Mouse (Mus musculus) myocyte (in vitro differentiated cells): ENCODE measurements around the gene Eps8l1. TPM values are rescaled to one million over a fixed set of nuclear protein-coding genes. Genes with fewer than 3 reads are reported as not detected.
A peak's percentile ranks its signal among the peaks of the same experiment; 100 is the strongest.

Experiments used
- H3K27me3 ChIP-seq: one replicate; pipeline ENCODE4 v1.6.1; 2011; ENCODE audit not compliant: control insufficient read depth, insufficient read depth, insufficient read length
- H3K36me3 ChIP-seq: one replicate; pipeline ENCODE4 v1.6.1; 2011; ENCODE audit not compliant: control insufficient read depth, insufficient read depth
- H3K4me2 ChIP-seq: one replicate; pipeline ENCODE4 v1.6.1; 2011; ENCODE audit warnings: low read depth, control low read depth
- H3K4me3 ChIP-seq: one replicate; pipeline ENCODE4 v1.5.1; 2011; ENCODE audit warnings: mild to moderate bottlenecking, control low read depth, moderate library complexity
- H3K79me2 ChIP-seq: one replicate; pipeline ENCODE4 v1.6.1; 2011; ENCODE audit not compliant: control insufficient read depth, insufficient read depth
- H3ac ChIP-seq: one replicate; pipeline ENCODE4 v1.6.1; 2011; ENCODE audit not compliant: control insufficient read depth, insufficient read length
- CEBPB ChIP-seq: IDR thresholded peaks from 2 replicates; pipeline ENCODE4 v1.6.1; 2011; ENCODE audit warnings: mild to moderate bottlenecking, moderate library complexity; ENCODE audit not compliant: poor library complexity, insufficient read depth, severe bottlenecking
- E2F4 ChIP-seq: IDR thresholded peaks from one replicate; pipeline ENCODE4 v1.6.1; 2011; ENCODE audit warnings: mild to moderate bottlenecking, control low read depth, moderate library complexity; ENCODE audit not compliant: insufficient read depth
- MAX ChIP-seq: IDR thresholded peaks from one replicate; pipeline ENCODE4 v1.6.1; 2011; ENCODE audit warnings: low read depth, mild to moderate bottlenecking, control low read depth
- MYOD1 ChIP-seq, 3 experiments: IDR thresholded peaks; one replicate each; pipeline ENCODE4 v1.6.1; 2011; ENCODE audit warnings: control low read depth in 2 of 3, low read depth in 2 of 3, mild to moderate bottlenecking in 2 of 3, moderate library complexity in 1 of 3; ENCODE audit not compliant: insufficient read length in 2 of 3, control insufficient read depth in 1 of 3
- MYOG ChIP-seq, 3 experiments: IDR thresholded peaks; one replicate each; pipeline ENCODE4 v1.6.1; 2011; ENCODE audit warnings: control low read depth in 2 of 3, low read depth in 2 of 3, mild to moderate bottlenecking in 2 of 3; ENCODE audit not compliant: insufficient read length in 2 of 3, control insufficient read depth in 1 of 3, insufficient read depth in 1 of 3
- POLR2A ChIP-seq: IDR thresholded peaks from one replicate; pipeline ENCODE4 v1.6.1; 2011; ENCODE audit warnings: low read depth, mild to moderate bottlenecking, control low read depth, moderate library complexity; ENCODE audit not compliant: insufficient read length
- POLR2AphosphoS2 ChIP-seq: IDR thresholded peaks from one replicate; pipeline ENCODE4 v1.6.1; 2011; ENCODE audit warnings: low read depth, control low read depth; ENCODE audit not compliant: insufficient read length
- REST ChIP-seq: IDR thresholded peaks from one replicate; pipeline ENCODE4 v1.6.1; 2011; ENCODE audit warnings: mild to moderate bottlenecking, control low read depth, moderate library complexity; ENCODE audit not compliant: insufficient read depth, insufficient read length
- SRF ChIP-seq: IDR thresholded peaks from one replicate; pipeline ENCODE4 v1.6.1; 2011; ENCODE audit warnings: low read depth; ENCODE audit not compliant: control insufficient read depth, insufficient read length
- TCF12 ChIP-seq: IDR thresholded peaks from one replicate; pipeline ENCODE4 v1.6.1; 2011; ENCODE audit warnings: mild to moderate bottlenecking, control low read depth; ENCODE audit not compliant: poor library complexity, insufficient read depth, severe bottlenecking
- TCF3 ChIP-seq: IDR thresholded peaks from one replicate; pipeline ENCODE4 v1.6.1; 2011; ENCODE audit warnings: low read depth, control low read depth; ENCODE audit not compliant: insufficient read length
- USF1 ChIP-seq: IDR thresholded peaks from one replicate; pipeline ENCODE4 v1.6.1; 2011; ENCODE audit warnings: low read depth, mild to moderate bottlenecking, control low read depth, moderate library complexity
- polyA plus RNA-seq: library from polyadenylated mRNA; unstranded; fragments of >200 nt; fragmentation: generic; extraction: Trizol; gene quantifications from one replicate; pipeline ENCODE4 v1.2.1, GENCODE M21; 2012; ENCODE audit warnings: missing spikeins

Eps8l1 gene
- polyA plus RNA-seq, 1 experiment: 0.12 TPM

DNA sequence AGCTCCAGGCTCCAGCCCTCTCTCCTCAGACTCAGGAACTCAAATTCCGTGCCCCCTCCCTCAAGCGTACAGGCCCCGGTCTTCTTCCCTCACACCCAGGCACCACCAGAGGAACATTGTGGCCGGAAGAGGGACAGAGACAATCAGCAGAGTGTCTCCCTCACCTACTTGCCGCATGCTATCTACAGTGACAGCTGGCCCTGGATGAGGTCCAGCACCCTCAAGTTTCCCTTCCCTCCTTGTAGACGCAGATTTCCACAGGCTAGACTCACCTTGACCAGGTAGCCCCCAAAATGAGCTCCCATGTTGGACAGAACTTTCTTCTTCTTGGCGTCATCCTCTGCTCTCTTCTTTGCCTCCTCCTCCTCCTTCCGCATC lies 48.3 kb downstream of the Eps8l1 start:
- TF ChIP-seq CEBPB: no peak
- no peak for TF ChIP-seq REST
- no peak for TF ChIP-seq TCF12
- H3K27me3 ChIP-seq: no peaks in the 10 kb centered on the region
- H3K36me3 ChIP-seq: peaks cover 3% of the 10 kb centered on the region
- no peaks in the 10 kb centered on the region for H3K79me2 ChIP-seq
- no peak overlapping the region for H3ac ChIP-seq
- H3K4me2 ChIP-seq: peak overlapping the region; percentile 63
- no peak overlapping the region for H3K4me3 ChIP-seq

DNA sequence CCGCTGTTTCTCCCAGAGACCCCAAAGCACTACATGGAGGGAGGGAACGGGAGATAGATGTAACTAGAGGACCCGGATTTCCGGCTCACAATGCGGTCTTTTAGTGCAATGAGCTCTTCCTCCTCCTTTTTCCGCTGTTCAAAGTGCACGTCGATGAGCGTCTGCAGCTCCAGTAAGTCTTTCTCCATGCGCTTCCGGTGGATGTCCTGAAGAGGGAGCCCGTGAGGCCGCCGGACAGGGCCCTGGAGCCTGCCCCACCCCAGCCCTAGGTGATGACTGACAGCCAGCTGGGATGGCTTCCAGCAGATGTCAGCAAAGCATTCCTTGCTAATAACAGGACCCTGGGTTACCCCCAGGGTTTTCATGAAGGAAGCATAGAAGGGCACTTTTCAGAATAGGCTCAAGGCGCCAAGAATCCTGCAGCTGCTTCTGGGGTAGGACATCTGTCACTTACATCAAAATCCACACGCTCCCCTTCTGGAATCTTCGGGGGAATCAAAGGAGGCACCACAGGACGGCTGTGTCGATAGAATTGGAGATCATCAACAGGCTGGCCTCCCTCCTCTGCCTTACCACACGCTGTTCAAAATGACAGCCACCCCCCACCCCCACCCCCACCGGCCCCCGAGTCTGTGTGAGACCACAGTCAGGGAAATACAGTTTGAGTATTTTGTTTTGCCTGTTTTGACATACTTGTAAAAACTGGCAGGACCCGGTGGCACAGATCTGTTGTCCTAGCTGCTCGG lies 49.6 kb downstream of the Eps8l1 start:
- Histone ChIP-seq H3K4me3 (peak overlapping the region; percentile 36), H3K36me3 (peaks cover 3% of the 10 kb centered on the region), H3K4me2 (peak overlapping the region; percentile 79), H3ac (no peak overlapping the region), H3K27me3 (no peaks in the 10 kb centered on the region), H3K79me2 (no peaks in the 10 kb centered on the region)
- peak; percentile 5 for TF ChIP-seq TCF12
- TF ChIP-seq MYOD1 (IDR thresholded peaks at IDR 0.05; ENCODE audit: control insufficient read depth in 1 of 3, insufficient read length in 2 of 3, low read depth in 2 of 3): peak; percentile 19 to 50 (median 31)
- TF ChIP-seq MYOG (IDR thresholded peaks at IDR 0.05; ENCODE audit: control insufficient read depth in 1 of 3, insufficient read depth in 1 of 3, insufficient read length in 2 of 3, low read depth in 2 of 3): peak in 2 of 3 experiments; percentile 40 to 81
- no peak for TF ChIP-seq CEBPB
- TF ChIP-seq POLR2A: no peak
- TF ChIP-seq REST: no peak
- TF ChIP-seq MAX: no peak
- no peak for TF ChIP-seq E2F4
- no peak for TF ChIP-seq USF1
- TF ChIP-seq TCF3: no peak
- no peak for TF ChIP-seq SRF
- TF ChIP-seq POLR2AphosphoS2: peak; percentile 11

DNA sequence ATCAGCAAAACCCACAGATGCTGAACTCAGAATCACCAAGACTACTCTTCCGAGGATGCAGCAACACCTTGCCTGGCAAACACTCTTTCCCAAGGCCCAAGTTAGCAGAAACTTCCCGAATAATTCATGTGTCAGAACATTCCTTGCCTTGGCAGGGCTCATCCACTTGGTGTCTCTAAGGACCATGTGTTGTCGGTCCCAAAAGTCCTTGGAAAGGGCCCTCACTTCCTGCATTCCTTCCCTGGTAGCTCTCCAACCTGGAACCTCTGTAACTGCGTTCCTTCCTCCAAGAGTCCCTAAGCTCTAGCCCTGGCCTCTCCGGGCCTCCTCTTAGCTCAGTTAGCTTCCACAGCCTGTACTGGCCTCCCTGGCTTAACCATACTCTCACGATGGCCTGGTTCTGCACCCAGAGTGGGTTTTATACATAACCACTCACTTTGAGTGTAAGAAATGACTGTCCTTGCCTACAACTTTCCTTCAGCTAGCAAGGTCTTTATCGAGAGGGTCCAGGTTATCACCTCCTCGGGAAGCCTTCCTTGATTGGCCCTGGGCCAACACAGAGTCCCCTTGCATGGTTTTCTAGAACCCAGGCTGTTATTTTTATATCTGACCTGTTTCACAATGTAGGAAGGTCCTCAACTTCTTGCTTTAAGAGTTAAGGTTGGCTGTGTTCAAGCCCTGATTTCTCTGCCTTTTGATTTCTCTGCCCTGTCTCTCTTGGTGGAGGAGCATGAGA lies 51.2 kb downstream of the Eps8l1 start:
- Histone ChIP-seq H3K4me2 (peak overlapping the region; percentile 79), H3K79me2 (no peaks in the 10 kb centered on the region), H3K4me3 (peak overlapping the region; percentile 36), H3K36me3 (peaks cover 3% of the 10 kb centered on the region), H3K27me3 (no peaks in the 10 kb centered on the region), H3ac (no peak overlapping the region)
- TF ChIP-seq TCF3 (no peak), MYOD1 (IDR thresholded peaks at IDR 0.05; ENCODE audit: control insufficient read depth in 1 of 3, insufficient read length in 2 of 3, low read depth in 2 of 3) (no peak), SRF (no peak), MYOG (IDR thresholded peaks at IDR 0.05; ENCODE audit: control insufficient read depth in 1 of 3, insufficient read depth in 1 of 3, insufficient read length in 2 of 3, low read depth in 2 of 3) (no peak), POLR2AphosphoS2 (no peak), POLR2A (no peak), REST (no peak), TCF12 (no peak), CEBPB (no peak), E2F4 (no peak), MAX (no peak), USF1 (no peak)

DNA sequence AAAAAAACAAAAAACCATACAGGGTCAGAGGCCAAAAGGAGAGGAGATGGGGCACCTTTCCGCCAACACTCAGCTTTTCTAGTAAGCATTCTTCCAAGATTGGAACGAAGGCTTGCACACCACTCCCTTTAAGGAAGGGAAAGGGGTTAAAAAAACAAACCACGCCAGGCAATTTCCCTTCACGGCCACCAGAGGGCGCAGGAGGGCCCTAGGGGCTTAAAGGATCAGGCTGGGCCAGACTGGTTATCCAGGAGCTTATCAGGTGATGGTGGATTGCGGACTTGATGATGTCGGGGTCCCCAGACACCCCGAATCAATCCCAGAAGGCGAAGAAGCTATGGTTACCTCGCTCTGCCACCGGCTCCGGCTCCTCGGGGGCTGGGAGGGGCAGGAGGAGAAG lies 52.8 kb downstream of the Eps8l1 start:
- TF ChIP-seq MYOG (IDR thresholded peaks at IDR 0.05; ENCODE audit: control insufficient read depth in 1 of 3, insufficient read depth in 1 of 3, insufficient read length in 2 of 3, low read depth in 2 of 3): no peak
- peak in 1 of 3 experiments; percentile 1 for TF ChIP-seq MYOD1 (IDR thresholded peaks at IDR 0.05; ENCODE audit: control insufficient read depth in 1 of 3, insufficient read length in 2 of 3, low read depth in 2 of 3)
- peak overlapping the region; percentile 36 for H3K4me3 ChIP-seq

DNA sequence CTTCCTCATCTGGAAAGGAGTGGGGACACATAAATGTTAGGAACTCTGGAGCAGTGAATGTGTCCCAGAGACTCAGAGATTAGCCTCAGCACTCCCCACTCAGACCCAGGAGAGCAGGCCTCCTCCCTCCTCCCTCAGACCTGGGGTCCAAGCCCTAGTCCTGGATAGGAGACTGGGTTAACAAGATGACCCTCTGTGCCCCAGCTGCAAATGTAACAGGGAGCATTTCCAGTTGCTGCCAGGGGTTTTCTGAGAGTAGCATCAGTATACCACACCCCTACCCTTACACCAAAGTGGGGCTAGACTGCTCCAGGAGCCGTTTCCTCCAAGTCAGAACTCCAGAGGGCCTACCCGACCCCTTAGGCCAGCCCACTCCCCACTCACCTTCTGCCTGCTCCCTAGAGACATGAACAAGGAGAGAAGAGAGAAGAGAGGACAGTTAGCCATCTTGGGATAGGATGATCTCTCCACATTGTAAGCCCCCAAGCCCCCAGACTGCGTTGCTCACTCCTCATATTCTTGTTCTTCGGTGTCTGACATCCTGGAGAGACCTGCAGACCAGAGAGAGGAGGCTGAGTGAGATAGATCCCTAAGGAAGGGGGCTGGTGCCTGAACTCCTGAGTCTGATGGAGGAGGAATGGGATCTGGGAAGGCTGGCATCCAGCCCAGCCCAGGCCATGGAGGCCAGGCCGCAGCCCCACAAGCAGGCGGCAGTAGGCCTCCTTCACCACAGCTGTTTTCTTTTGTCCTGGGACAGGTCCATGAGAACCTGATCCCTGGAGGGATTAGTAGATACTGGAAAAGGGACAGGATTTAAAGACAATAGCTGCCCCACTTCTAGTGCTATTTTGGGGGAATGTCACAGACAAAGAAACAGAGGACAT lies 53.6 kb downstream of the Eps8l1 start:
- Histone ChIP-seq H3K4me3 (peak overlapping the region; percentile 36), H3ac (no peak overlapping the region), H3K79me2 (no peaks in the 10 kb centered on the region), H3K27me3 (no peaks in the 10 kb centered on the region), H3K4me2 (peak overlapping the region; percentile 79), H3K36me3 (peaks cover 3% of the 10 kb centered on the region)
- peak; percentile 58 for TF ChIP-seq POLR2A
- no peak for TF ChIP-seq TCF3
- peak; percentile 46 for TF ChIP-seq SRF
- TF ChIP-seq REST: no peak
- no peak for TF ChIP-seq E2F4
- no peak for TF ChIP-seq CEBPB
- peak; percentile 48 to 94 (median 66) for TF ChIP-seq MYOG (IDR thresholded peaks at IDR 0.05; ENCODE audit: control insufficient read depth in 1 of 3, insufficient read depth in 1 of 3, insufficient read length in 2 of 3, low read depth in 2 of 3)
- TF ChIP-seq TCF12: peak; percentile 55
- TF ChIP-seq POLR2AphosphoS2: peak; percentile 55
- TF ChIP-seq MYOD1 (IDR thresholded peaks at IDR 0.05; ENCODE audit: control insufficient read depth in 1 of 3, insufficient read length in 2 of 3, low read depth in 2 of 3): peak in 2 of 3 experiments; percentile 93 to 96
- TF ChIP-seq USF1: no peak
- no peak for TF ChIP-seq MAX

More for the DNA sequence above, 52.8 kb downstream of the Eps8l1 start:
- H3K79me2 ChIP-seq: no peaks in the 10 kb centered on the region
- peak overlapping the region; percentile 79 for H3K4me2 ChIP-seq
- H3ac ChIP-seq: no peak overlapping the region
- no peaks in the 10 kb centered on the region for H3K27me3 ChIP-seq
- H3K36me3 ChIP-seq: peaks cover 3% of the 10 kb centered on the region
